Mouse (Mus musculus): ENCODE results near the gene Thap12. TPM values are rescaled to one million over a fixed set of nuclear protein-coding genes. Genes with fewer than 3 reads are reported as not detected.

Gene Thap12
- polyA plus RNA-seq, 1 experiment, result 36.7 TPM

GRCm38 (mm10) chr7:98733958-98734357 lies 31.1 kb downstream of the Thap12 start:
- Histone ChIP-seq H3K4me1 (ENCODE audit: control insufficient read depth, insufficient read depth, low read length) (peaks cover under 1% of the 10 kb centered on the region), H3K27ac (ENCODE audit: insufficient read depth, low read length) (no peak overlapping the region), H3K27me3 (ENCODE audit: control insufficient read depth, insufficient read depth, low read length, poor library complexity, severe bottlenecking) (no peaks in the 10 kb centered on the region), H3K36me3 (ENCODE audit: control insufficient read depth, insufficient read depth, low read length, poor library complexity, severe bottlenecking) (no peaks in the 10 kb centered on the region), H3K9ac (ENCODE audit: low read depth, poor library complexity, severe bottlenecking) (no peak overlapping the region), H3K9me3 (replicated peaks; ENCODE audit: control insufficient read depth, insufficient read depth, low read length, poor library complexity, severe bottlenecking) (no peaks in the 10 kb centered on the region), H3K4me3 (ENCODE audit: low read depth, low read length) (no peak overlapping the region)
- no peak for TF ChIP-seq POLR2A (IDR thresholded peaks at IDR 0.05; ENCODE audit: insufficient read depth, low read length)
- TF ChIP-seq EP300 (IDR thresholded peaks at IDR 0.05; ENCODE audit: insufficient read depth, low read depth, low read length), result no peak

DNA sequence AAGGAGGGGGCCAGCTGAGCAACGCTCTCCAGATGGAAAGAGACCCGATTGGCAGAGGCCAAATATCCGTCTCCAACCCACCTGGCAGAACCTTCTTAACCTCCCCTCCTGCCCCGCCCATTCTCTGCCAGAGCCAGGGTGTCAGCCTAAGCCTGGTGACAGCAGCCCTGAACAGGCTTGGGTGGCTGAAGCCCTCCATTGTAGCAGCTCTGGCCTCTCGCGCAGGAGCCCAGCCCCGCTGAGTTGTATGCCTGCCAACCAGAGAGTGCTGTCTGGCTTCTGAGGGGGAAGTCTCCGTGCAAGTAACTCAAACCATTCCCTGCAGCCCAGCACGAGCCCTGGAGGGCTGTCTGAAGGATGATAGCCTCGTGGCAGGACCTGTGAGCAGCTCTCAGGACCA lies 32.0 kb downstream of the Thap12 start:
- no peaks in the 10 kb centered on the region for H3K27me3 ChIP-seq (ENCODE audit: control insufficient read depth, insufficient read depth, low read length, poor library complexity, severe bottlenecking)
- TF ChIP-seq CTCF (IDR thresholded peaks at IDR 0.05; ENCODE audit: low read depth, low read length), result no peak
- H3K4me3 ChIP-seq (ENCODE audit: low read depth, low read length), result peak overlapping the region; percentile 24; the same call in 1 of the 2 replicates
- no peak overlapping the region for H3K9ac ChIP-seq (ENCODE audit: low read depth, poor library complexity, severe bottlenecking)
- no peaks in the 10 kb centered on the region for H3K9me3 ChIP-seq (replicated peaks; ENCODE audit: control insufficient read depth, insufficient read depth, low read length, poor library complexity, severe bottlenecking)
- no peaks in the 10 kb centered on the region for H3K36me3 ChIP-seq (ENCODE audit: control insufficient read depth, insufficient read depth, low read length, poor library complexity, severe bottlenecking)
- H3K4me1 ChIP-seq (ENCODE audit: control insufficient read depth, insufficient read depth, low read length), result no peaks in the 10 kb centered on the region
- H3K27ac ChIP-seq (ENCODE audit: insufficient read depth, low read length), result no peak overlapping the region

- H3K36me3 ChIP-seq (ENCODE audit: control insufficient read depth, insufficient read depth, low read length, poor library complexity, severe bottlenecking), result no peaks in the 10 kb centered on the region
These were observed 34.1 kb downstream of the Thap12 start for GRCm38 (mm10) chr7:98736780-98737550.

DNA sequence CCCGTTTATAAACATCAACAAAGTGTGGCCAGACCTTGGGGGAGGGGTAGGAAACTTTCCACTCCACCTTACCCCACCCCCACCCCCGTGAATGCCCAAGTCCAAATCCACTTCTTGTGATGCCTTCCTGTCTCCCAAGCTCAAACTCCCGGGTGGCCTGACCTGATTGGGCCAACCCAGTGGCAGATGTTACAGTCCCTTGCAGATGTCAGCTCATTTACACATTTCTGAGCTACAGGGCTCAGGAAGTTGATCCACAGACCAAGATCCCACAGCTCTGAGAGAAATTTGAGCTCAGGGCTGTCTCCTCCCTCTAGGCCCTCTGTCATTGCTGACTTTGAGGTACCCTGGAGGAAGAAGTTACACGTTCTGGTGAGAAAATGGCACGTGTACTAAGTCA lies 37.5 kb downstream of the Thap12 start:
- Histone ChIP-seq H3K9ac (ENCODE audit: low read depth, poor library complexity, severe bottlenecking) (no peak overlapping the region), H3K27me3 (ENCODE audit: control insufficient read depth, insufficient read depth, low read length, poor library complexity, severe bottlenecking) (no peaks in the 10 kb centered on the region), H3K9me3 (replicated peaks; ENCODE audit: control insufficient read depth, insufficient read depth, low read length, poor library complexity, severe bottlenecking) (no peaks in the 10 kb centered on the region; the same call in 1 of the 2 replicates), H3K36me3 (ENCODE audit: control insufficient read depth, insufficient read depth, low read length, poor library complexity, severe bottlenecking) (no peaks in the 10 kb centered on the region), H3K4me1 (ENCODE audit: control insufficient read depth, insufficient read depth, low read length) (no peaks in the 10 kb centered on the region), H3K4me3 (ENCODE audit: low read depth, low read length) (no peak overlapping the region), H3K27ac (ENCODE audit: insufficient read depth, low read length) (no peak overlapping the region)
- TF ChIP-seq EP300 (IDR thresholded peaks at IDR 0.05; ENCODE audit: insufficient read depth, low read depth, low read length) (0 out of 2 replicates have a peak, but pooled peaks have one; percentile 59), CTCF (IDR thresholded peaks at IDR 0.05; ENCODE audit: low read depth, low read length) (no peak)

More at GRCm38 (mm10) chr7:98736780-98737550, 34.1 kb downstream of the Thap12 start:
- Histone ChIP-seq H3K27ac (ENCODE audit: insufficient read depth, low read length) (no peak overlapping the region), H3K9ac (ENCODE audit: low read depth, poor library complexity, severe bottlenecking) (no peak overlapping the region), H3K27me3 (ENCODE audit: control insufficient read depth, insufficient read depth, low read length, poor library complexity, severe bottlenecking) (no peaks in the 10 kb centered on the region), H3K4me3 (ENCODE audit: low read depth, low read length) (no peak overlapping the region), H3K4me1 (ENCODE audit: control insufficient read depth, insufficient read depth, low read length) (no peaks in the 10 kb centered on the region), H3K9me3 (replicated peaks; ENCODE audit: control insufficient read depth, insufficient read depth, low read length, poor library complexity, severe bottlenecking) (no peaks in the 10 kb centered on the region)
- TF ChIP-seq CTCF (IDR thresholded peaks at IDR 0.05; ENCODE audit: low read depth, low read length), result no peak
- TF ChIP-seq EP300 (IDR thresholded peaks at IDR 0.05; ENCODE audit: insufficient read depth, low read depth, low read length), result no peak
- no peak for TF ChIP-seq POLR2A (IDR thresholded peaks at IDR 0.05; ENCODE audit: insufficient read depth, low read length)

- no peaks in the 10 kb centered on the region for H3K27me3 ChIP-seq (ENCODE audit: control insufficient read depth, insufficient read depth, low read length, poor library complexity, severe bottlenecking)
- H3K9me3 ChIP-seq (replicated peaks; ENCODE audit: control insufficient read depth, insufficient read depth, low read length, poor library complexity, severe bottlenecking), result no peaks in the 10 kb centered on the region; the same call in 1 of the 2 replicates
- no peaks in the 10 kb centered on the region for H3K36me3 ChIP-seq (ENCODE audit: control insufficient read depth, insufficient read depth, low read length, poor library complexity, severe bottlenecking)
- no peak for TF ChIP-seq POLR2A (IDR thresholded peaks at IDR 0.05; ENCODE audit: insufficient read depth, low read length)
- TF ChIP-seq CTCF (IDR thresholded peaks at IDR 0.05; ENCODE audit: low read depth, low read length), result peak; percentile 90
- no peak overlapping the region for H3K27ac ChIP-seq (ENCODE audit: insufficient read depth, low read length)
- no peaks in the 10 kb centered on the region for H3K4me1 ChIP-seq (ENCODE audit: control insufficient read depth, insufficient read depth, low read length)
- no peak overlapping the region for H3K4me3 ChIP-seq (ENCODE audit: low read depth, low read length)
- H3K9ac ChIP-seq (ENCODE audit: low read depth, poor library complexity, severe bottlenecking), result no peak overlapping the region
These were observed 40.4 kb downstream of the Thap12 start for GRCm38 (mm10) chr7:98743312-98743711.

DNA sequence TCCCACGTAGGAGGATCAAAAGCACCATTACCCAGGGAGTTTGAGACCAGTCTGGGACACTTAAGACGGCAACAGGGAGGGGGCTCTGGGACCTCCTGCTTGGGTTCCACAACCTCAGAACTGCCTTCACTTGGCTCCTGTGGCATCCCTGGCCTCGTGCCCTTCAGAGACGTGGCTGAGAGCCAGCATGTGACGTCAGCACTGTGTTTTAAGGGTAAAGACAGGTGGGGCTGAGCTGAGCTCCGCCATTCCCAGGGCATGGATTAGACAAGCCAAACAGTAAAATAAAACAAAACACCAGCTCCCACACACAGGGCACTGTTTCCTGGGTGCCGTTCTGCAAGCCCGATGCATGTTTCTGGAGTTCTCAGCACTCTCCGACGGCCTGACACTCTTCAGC lies 47.5 kb downstream of the Thap12 start:
- Histone ChIP-seq H3K27me3 (ENCODE audit: control insufficient read depth, insufficient read depth, low read length, poor library complexity, severe bottlenecking) (no peaks in the 10 kb centered on the region), H3K9ac (ENCODE audit: low read depth, poor library complexity, severe bottlenecking) (no peak overlapping the region), H3K27ac (ENCODE audit: insufficient read depth, low read length) (no peak overlapping the region), H3K4me1 (ENCODE audit: control insufficient read depth, insufficient read depth, low read length) (no peaks in the 10 kb centered on the region), H3K36me3 (ENCODE audit: control insufficient read depth, insufficient read depth, low read length, poor library complexity, severe bottlenecking) (no peaks in the 10 kb centered on the region), H3K4me3 (ENCODE audit: low read depth, low read length) (no peak overlapping the region), H3K9me3 (replicated peaks; ENCODE audit: control insufficient read depth, insufficient read depth, low read length, poor library complexity, severe bottlenecking) (no peaks in the 10 kb centered on the region)
- TF ChIP-seq POLR2A (IDR thresholded peaks at IDR 0.05; ENCODE audit: insufficient read depth, low read length) (no peak), EP300 (IDR thresholded peaks at IDR 0.05; ENCODE audit: insufficient read depth, low read depth, low read length) (no peak), CTCF (IDR thresholded peaks at IDR 0.05; ENCODE audit: low read depth, low read length) (no peak)
